Mouse (Mus musculus) testis, adult 2 months (tissue): Measurements from ENCODE around the gene Tpst1.

ENCODE experiments used
- CTCF ChIP-seq: fragments of 200-500 bp; IDR thresholded peaks from 2 replicates; pipeline ENCODE4 v1.5.1; 2012; ENCODE audit warnings: low read depth, mild to moderate bottlenecking, inconsistent platforms, low read length, moderate library complexity; ENCODE audit not compliant: control insufficient read depth, insufficient read depth, insufficient replicate concordance
- POLR2A ChIP-seq: fragments of 200-500 bp; IDR thresholded peaks from 2 replicates; pipeline ENCODE4 v1.6.1; 2012; ENCODE audit warnings: low read depth, mild to moderate bottlenecking, inconsistent platforms, low read length, moderate library complexity; ENCODE audit not compliant: control insufficient read depth

DNA sequence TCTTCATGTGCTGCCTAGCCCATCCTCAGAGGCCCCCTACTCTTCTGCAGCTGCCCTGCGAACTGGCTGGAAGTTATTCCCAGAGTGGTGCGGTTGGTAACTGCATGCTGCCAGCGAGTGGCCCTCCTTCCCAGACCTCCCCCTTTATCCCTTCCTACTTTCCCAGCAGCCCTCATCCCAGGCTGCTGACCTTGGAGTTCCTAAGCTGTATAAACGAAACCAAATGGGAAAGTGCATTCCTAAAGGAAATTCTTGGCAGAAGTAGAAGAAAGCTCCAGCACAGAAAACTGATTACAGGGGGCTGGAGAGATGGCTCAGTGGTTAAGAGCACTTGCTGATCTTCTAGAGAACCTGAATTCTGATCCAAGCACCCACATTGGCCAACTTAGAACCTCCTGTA is 68.9 kb downstream of the Tpst1 start:
- TF ChIP-seq CTCF: no peak
- no peak; the same call in 1 of the 2 replicates for TF ChIP-seq POLR2A
